Mouse (Mus musculus): ENCODE data around the gene Ppp1r13b. TPM values are rescaled to one million over a fixed set of nuclear protein-coding genes. Genes with fewer than 3 reads are reported as not detected.
A peak's percentile ranks its signal among the peaks of the same experiment; 100 is the strongest.

Gene Ppp1r13b
- total and polyA plus RNA-seq, 3 experiments = 11.8 to 18.1 (median 18.0) TPM

GRCm38 (mm10) chr12:111812075-111812474 is 95.8 kb downstream of the Ppp1r13b start:
- no peak for DNase-seq
- no peak for TF ChIP-seq POLR2A (IDR thresholded peaks at IDR 0.05; ENCODE audit: insufficient read depth, low read depth, low read length)
- no peak for TF ChIP-seq CTCF (IDR thresholded peaks at IDR 0.05)
- no peak for TF ChIP-seq EP300 (IDR thresholded peaks at IDR 0.05; ENCODE audit: insufficient read depth, low read depth, low read length)
- Histone ChIP-seq H3K79me2 (replicated peaks; ENCODE audit: control insufficient read depth, insufficient read depth, low read length) (no peaks in the 10 kb centered on the region), H3K4me1 (ENCODE audit: control insufficient read depth, insufficient read depth, low read length) (peaks cover 8% of the 10 kb centered on the region), H3K36me3 (ENCODE audit: control insufficient read depth, insufficient read depth, low read length) (no peaks in the 10 kb centered on the region), H3K4me3 (no peak overlapping the region), H3K9ac (ENCODE audit: low read depth, low read length) (no peak overlapping the region), H3K27me3 (ENCODE audit: control insufficient read depth, insufficient read depth, low read length) (no peaks in the 10 kb centered on the region), H3K27ac (no peak overlapping the region)
- 84% methylated on average over 13 of the region's 13 CpGs for WGBS
- intact Hi-C loops (cut with DNase I) = loop anchor here (5.0 kb wide), 1 partner anchor 70 kb away; no protein-coding TSS in a partner anchor

GRCm38 (mm10) chr12:111809762-111810161 is 98.1 kb downstream of the Ppp1r13b start:
- Histone ChIP-seq H3K4me1 (ENCODE audit: control insufficient read depth, insufficient read depth, low read length) (peaks cover 3% of the 10 kb centered on the region), H3K79me2 (replicated peaks; ENCODE audit: control insufficient read depth, insufficient read depth, low read length) (no peaks in the 10 kb centered on the region), H3K27me3 (ENCODE audit: control insufficient read depth, insufficient read depth, low read length) (no peaks in the 10 kb centered on the region), H3K9ac (ENCODE audit: low read depth, low read length) (no peak overlapping the region), H3K27ac (no peak overlapping the region; the same call in 1 of the 2 replicates), H3K36me3 (ENCODE audit: control insufficient read depth, insufficient read depth, low read length) (no peaks in the 10 kb centered on the region), H3K4me3 (no peak overlapping the region)
- TF ChIP-seq EP300 (IDR thresholded peaks at IDR 0.05; ENCODE audit: insufficient read depth, low read depth, low read length) (no peak), CTCF (IDR thresholded peaks at IDR 0.05) (peak; percentile 53), POLR2A (IDR thresholded peaks at IDR 0.05; ENCODE audit: insufficient read depth, low read depth, low read length) (0 out of 2 replicates have a peak, but pooled peaks have one; percentile 14)
- peak; percentile 80 to 83 for DNase-seq
- intact Hi-C loops (cut with DNase I) = loop anchor here (5.0 kb wide), 1 partner anchor 67 kb away; no protein-coding TSS in a partner anchor
- WGBS = 3% methylated on average over 9 of the region's 9 CpGs

GRCm38 (mm10) chr12:111808775-111809174 is 99.1 kb downstream of the Ppp1r13b start:
- Histone ChIP-seq H3K79me2 (replicated peaks; ENCODE audit: control insufficient read depth, insufficient read depth, low read length) (no peaks in the 10 kb centered on the region), H3K9ac (ENCODE audit: low read depth, low read length) (no peak overlapping the region), H3K36me3 (ENCODE audit: control insufficient read depth, insufficient read depth, low read length) (no peaks in the 10 kb centered on the region), H3K27me3 (ENCODE audit: control insufficient read depth, insufficient read depth, low read length) (no peaks in the 10 kb centered on the region), H3K27ac (no peak overlapping the region), H3K4me3 (no peak overlapping the region), H3K4me1 (ENCODE audit: control insufficient read depth, insufficient read depth, low read length) (peaks cover 3% of the 10 kb centered on the region)
- intact Hi-C loops (cut with DNase I) = no loop called here
- TF ChIP-seq CTCF (IDR thresholded peaks at IDR 0.05) (no peak), POLR2A (IDR thresholded peaks at IDR 0.05; ENCODE audit: insufficient read depth, low read depth, low read length) (no peak), EP300 (IDR thresholded peaks at IDR 0.05; ENCODE audit: insufficient read depth, low read depth, low read length) (no peak)
- DNase-seq = no peak
- WGBS = 78% methylated on average over 6 of the region's 6 CpGs

DNA sequence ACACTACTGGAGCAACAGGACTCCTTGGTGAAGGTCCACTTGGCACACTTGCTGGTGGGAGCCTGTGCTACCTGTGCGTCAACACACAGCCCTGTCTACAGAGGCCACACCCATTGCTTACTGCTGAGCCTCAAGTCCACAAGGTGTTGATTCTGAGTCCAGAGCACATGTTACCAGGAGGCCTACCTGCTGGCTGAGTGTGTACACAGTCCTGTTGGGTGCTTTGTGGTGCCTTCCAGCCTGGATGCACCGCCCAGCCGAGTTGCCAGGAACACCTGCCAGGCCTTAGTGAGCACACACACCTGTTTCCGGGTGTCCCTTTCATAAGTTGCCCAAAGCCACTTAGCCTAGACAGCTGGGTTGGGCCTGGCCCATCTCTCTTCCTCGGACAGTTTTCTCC is 104.4 kb downstream of the Ppp1r13b start:
- H3K4me1 ChIP-seq (ENCODE audit: control insufficient read depth, insufficient read depth, low read length) = peaks cover 8% of the 10 kb centered on the region
- no peaks in the 10 kb centered on the region for H3K36me3 ChIP-seq (ENCODE audit: control insufficient read depth, insufficient read depth, low read length)
- H3K79me2 ChIP-seq (replicated peaks; ENCODE audit: control insufficient read depth, insufficient read depth, low read length) = no peaks in the 10 kb centered on the region
- H3K27ac ChIP-seq = no peak overlapping the region
- no peak for DNase-seq
- intact Hi-C loops (cut with DNase I) = no loop called here
- no peak for TF ChIP-seq CTCF (IDR thresholded peaks at IDR 0.05)
- no peak for TF ChIP-seq POLR2A (IDR thresholded peaks at IDR 0.05; ENCODE audit: insufficient read depth, low read depth, low read length)
- no peak for TF ChIP-seq EP300 (IDR thresholded peaks at IDR 0.05; ENCODE audit: insufficient read depth, low read depth, low read length)
- H3K27me3 ChIP-seq (ENCODE audit: control insufficient read depth, insufficient read depth, low read length) = no peaks in the 10 kb centered on the region
- H3K4me3 ChIP-seq = no peak overlapping the region
- WGBS = 87% methylated on average over 5 of the region's 5 CpGs
- H3K9ac ChIP-seq (ENCODE audit: low read depth, low read length) = no peak overlapping the region

- TF ChIP-seq CTCF (IDR thresholded peaks at IDR 0.05) (peak; percentile 28; the same call in 1 of the 2 replicates), POLR2A (IDR thresholded peaks at IDR 0.05; ENCODE audit: insufficient read depth, low read depth, low read length) (no peak), EP300 (IDR thresholded peaks at IDR 0.05; ENCODE audit: insufficient read depth, low read depth, low read length) (peak; percentile 78)
- no peaks in the 10 kb centered on the region for H3K27me3 ChIP-seq (ENCODE audit: control insufficient read depth, insufficient read depth, low read length)
- intact Hi-C loops (cut with DNase I) = no loop called here
- H3K36me3 ChIP-seq (ENCODE audit: control insufficient read depth, insufficient read depth, low read length) = no peaks in the 10 kb centered on the region
- peak in 1 of 2 experiments; percentile 53 for DNase-seq
- H3K27ac ChIP-seq = peak overlapping the region; percentile 36
- H3K4me3 ChIP-seq = no peak overlapping the region
- H3K4me1 ChIP-seq (ENCODE audit: control insufficient read depth, insufficient read depth, low read length) = peaks cover 8% of the 10 kb centered on the region
- H3K79me2 ChIP-seq (replicated peaks; ENCODE audit: control insufficient read depth, insufficient read depth, low read length) = no peaks in the 10 kb centered on the region
- 54% methylated on average over 10 of the region's 10 CpGs for WGBS
- H3K9ac ChIP-seq (ENCODE audit: low read depth, low read length) = no peak overlapping the region
These were observed 107.3 kb downstream of the Ppp1r13b start for GRCm38 (mm10) chr12:111800459-111801183.

GRCm38 (mm10) chr12:111798493-111798892 is 109.4 kb downstream of the Ppp1r13b start:
- Histone ChIP-seq H3K9ac (ENCODE audit: low read depth, low read length) (no peak overlapping the region), H3K4me1 (ENCODE audit: control insufficient read depth, insufficient read depth, low read length) (peaks cover 16% of the 10 kb centered on the region), H3K79me2 (replicated peaks; ENCODE audit: control insufficient read depth, insufficient read depth, low read length) (no peaks in the 10 kb centered on the region), H3K4me3 (no peak overlapping the region), H3K27me3 (ENCODE audit: control insufficient read depth, insufficient read depth, low read length) (no peaks in the 10 kb centered on the region), H3K27ac (no peak overlapping the region), H3K36me3 (ENCODE audit: control insufficient read depth, insufficient read depth, low read length) (no peaks in the 10 kb centered on the region)
- WGBS = 85% methylated on average over 13 of the region's 13 CpGs
- DNase-seq = no peak
- intact Hi-C loops (cut with DNase I) = no loop called here
- TF ChIP-seq CTCF (IDR thresholded peaks at IDR 0.05) (no peak), EP300 (IDR thresholded peaks at IDR 0.05; ENCODE audit: insufficient read depth, low read depth, low read length) (no peak), POLR2A (IDR thresholded peaks at IDR 0.05; ENCODE audit: insufficient read depth, low read depth, low read length) (no peak)

All from heart, adult 2 months (tissue).